Mouse (Mus musculus): Measurements from ENCODE around the gene Kcnip2. TPM values are rescaled to one million over a fixed set of nuclear protein-coding genes. Genes with fewer than 3 reads are reported as not detected.

Kcnip2 gene
- polyA plus RNA-seq, 1 experiment from 2014 or later = 2.3 TPM

GRCm38 (mm10) chr19:45783933-45784576, 31.8 kb downstream of the Kcnip2 start:
- H3K27me3 ChIP-seq (ENCODE audit: insufficient read depth, low read length) = no peaks in the 10 kb centered on the region
- no peaks in the 10 kb centered on the region for H3K9me3 ChIP-seq (ENCODE audit: low read length)
- peak overlapping the region; percentile 76 for H3K4me2 ChIP-seq (replicated peaks; ENCODE audit: low read depth, low read length)
- H3K36me3 ChIP-seq (ENCODE audit: insufficient read depth, low read length) = 0 out of 2 replicates have a peak, but pooled peaks cover 2% of the 10 kb centered on the region
- peak overlapping the region; percentile 72 for H3K9ac ChIP-seq (replicated peaks; ENCODE audit: low read length)
- H3K4me1 ChIP-seq (ENCODE audit: insufficient read depth, low read length) = peaks cover 22% of the 10 kb centered on the region
- H3K4me3 ChIP-seq (ENCODE audit: low read length) = peak overlapping the region; percentile 97
- H3K27ac ChIP-seq (ENCODE audit: low read length) = peak overlapping the region; percentile 85
- ATAC-seq (ENCODE audit: low FRiP score, low TSS enrichment) = no peak
- 29% methylated on average over 17 of the region's 17 CpGs for WGBS

DNA sequence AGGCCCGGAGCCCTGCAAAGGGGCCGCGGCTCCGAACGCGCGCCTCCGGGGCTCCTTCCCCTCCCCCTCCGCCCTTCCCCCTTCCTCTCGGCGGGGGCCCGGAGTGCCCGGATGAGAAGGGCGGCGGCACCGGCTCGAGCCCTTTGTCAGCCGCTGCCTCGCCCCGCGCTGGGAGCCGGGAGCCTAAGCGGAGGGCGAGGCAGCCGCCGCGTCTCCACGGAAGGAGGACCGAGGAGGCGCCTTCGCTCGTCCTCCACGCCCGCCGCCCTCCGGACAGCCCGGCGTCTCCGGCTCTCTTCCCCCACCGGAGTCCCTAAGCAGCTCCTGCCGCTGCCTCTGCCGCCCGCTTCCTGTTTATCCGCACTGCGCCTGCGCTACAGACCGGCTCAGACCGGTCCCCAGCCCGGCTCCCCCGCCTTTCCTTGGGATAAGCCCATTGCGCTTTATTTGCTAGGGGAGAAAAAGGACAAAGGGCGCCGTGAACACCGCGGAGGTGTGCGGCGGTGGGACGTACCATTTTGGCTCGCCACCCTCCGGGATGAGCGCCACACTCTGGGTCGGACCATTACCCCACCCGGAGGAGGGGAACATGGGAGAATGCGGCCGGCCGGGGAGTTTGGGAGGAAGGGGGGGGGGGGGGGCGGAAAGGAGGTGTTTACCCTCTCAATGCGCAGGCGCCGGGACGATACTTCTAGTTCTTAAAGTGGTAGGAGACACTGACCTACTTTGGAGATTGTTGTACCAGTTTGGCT, 32.5 kb downstream of the Kcnip2 start, which contains the start of gene Mgea5:
Gene Mgea5 (minus strand): TSS at position 657 of the 752 bp plus-strand sequence.
- peaks cover 3% of the 10 kb centered on the region for H3K36me3 ChIP-seq (ENCODE audit: insufficient read depth, low read length)
- H3K4me3 ChIP-seq (ENCODE audit: low read length) = peak within 1 kb of the TSS; percentile 97
- under 1% methylated on average over 63 of the region's 71 CpGs for WGBS
- H3K27ac ChIP-seq (ENCODE audit: low read length) = peak within 1 kb of the TSS; percentile 97
- H3K4me1 ChIP-seq (ENCODE audit: insufficient read depth, low read length) = peaks cover 21% of the 10 kb centered on the region
- H3K9me3 ChIP-seq (ENCODE audit: low read length) = no peaks in the 10 kb centered on the region
- H3K9ac ChIP-seq (replicated peaks; ENCODE audit: low read length) = peak within 1 kb of the TSS; percentile 98
- peak; percentile 98 for ATAC-seq (ENCODE audit: low FRiP score, low TSS enrichment)
- no peaks in the 10 kb centered on the region for H3K27me3 ChIP-seq (ENCODE audit: insufficient read depth, low read length)
- H3K4me2 ChIP-seq (replicated peaks; ENCODE audit: low read depth, low read length) = peak within 1 kb of the TSS; percentile 76

GRCm38 (mm10) chr19:45782315-45783001, 33.4 kb downstream of the Kcnip2 start:
- peak overlapping the region; percentile 98 for H3K9ac ChIP-seq (replicated peaks; ENCODE audit: low read length)
- peak overlapping the region; percentile 97 for H3K27ac ChIP-seq (ENCODE audit: low read length)
- WGBS = under 1% methylated on average over 36 of the region's 36 CpGs
- peaks cover 21% of the 10 kb centered on the region for H3K4me1 ChIP-seq (ENCODE audit: insufficient read depth, low read length)
- H3K4me3 ChIP-seq (ENCODE audit: low read length) = peak overlapping the region; percentile 97
- H3K36me3 ChIP-seq (ENCODE audit: insufficient read depth, low read length) = peaks cover 12% of the 10 kb centered on the region
- peak overlapping the region; percentile 72 for H3K4me2 ChIP-seq (replicated peaks; ENCODE audit: low read depth, low read length)
- H3K27me3 ChIP-seq (ENCODE audit: insufficient read depth, low read length) = no peaks in the 10 kb centered on the region
- no peaks in the 10 kb centered on the region for H3K9me3 ChIP-seq (ENCODE audit: low read length)
- ATAC-seq (ENCODE audit: low FRiP score, low TSS enrichment) = peak; percentile 72

DNA sequence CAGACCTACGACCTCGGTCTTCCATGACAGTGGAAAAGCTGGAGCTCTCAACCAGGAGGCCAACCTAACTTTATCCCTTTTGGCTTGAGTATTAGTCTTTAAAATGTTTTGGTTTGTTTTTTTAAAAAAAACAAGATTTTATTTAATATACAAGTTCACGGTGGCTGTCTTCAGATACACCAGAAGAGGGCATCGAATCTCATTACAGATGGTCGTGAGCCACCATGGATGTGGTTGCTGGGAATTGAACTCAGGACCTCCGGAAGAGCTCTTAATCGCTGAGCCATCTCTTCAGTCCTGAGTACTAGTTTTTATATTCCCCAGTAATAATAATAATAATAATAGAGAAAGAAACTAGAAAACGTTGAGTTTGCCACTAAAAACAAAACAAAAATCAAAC, 34.2 kb downstream of the Kcnip2 start:
- Histone ChIP-seq H3K4me1 (ENCODE audit: insufficient read depth, low read length) (peaks cover 21% of the 10 kb centered on the region), H3K9me3 (ENCODE audit: low read length) (no peaks in the 10 kb centered on the region), H3K4me3 (ENCODE audit: low read length) (peak overlapping the region; percentile 97), H3K27ac (ENCODE audit: low read length) (no peak overlapping the region), H3K4me2 (replicated peaks; ENCODE audit: low read depth, low read length) (peak overlapping the region; percentile 72), H3K27me3 (ENCODE audit: insufficient read depth, low read length) (no peaks in the 10 kb centered on the region), H3K9ac (replicated peaks; ENCODE audit: low read length) (no peak overlapping the region), H3K36me3 (ENCODE audit: insufficient read depth, low read length) (peaks cover 18% of the 10 kb centered on the region)
- ATAC-seq (ENCODE audit: low FRiP score, low TSS enrichment) = no peak
- 52% methylated on average over 8 of the region's 8 CpGs for WGBS

- H3K27ac ChIP-seq (ENCODE audit: low read length) = no peak overlapping the region
- H3K9ac ChIP-seq (replicated peaks; ENCODE audit: low read length) = peak overlapping the region; percentile 29; the same call in 1 of the 2 replicates
- peaks cover 28% of the 10 kb centered on the region for H3K36me3 ChIP-seq (ENCODE audit: insufficient read depth, low read length)
- no peak for ATAC-seq (ENCODE audit: low FRiP score, low TSS enrichment)
- H3K27me3 ChIP-seq (ENCODE audit: insufficient read depth, low read length) = no peaks in the 10 kb centered on the region
- H3K4me2 ChIP-seq (replicated peaks; ENCODE audit: low read depth, low read length) = peak overlapping the region; percentile 72; the same call in 1 of the 2 replicates
- H3K9me3 ChIP-seq (ENCODE audit: low read length) = no peaks in the 10 kb centered on the region
- peaks cover 21% of the 10 kb centered on the region for H3K4me1 ChIP-seq (ENCODE audit: insufficient read depth, low read length)
- H3K4me3 ChIP-seq (ENCODE audit: low read length) = no peak overlapping the region
- WGBS = 86% methylated on average over 13 of the region's 13 CpGs
Measured at GRCm38 (mm10) chr19:45780350-45780915, 35.4 kb downstream of the Kcnip2 start.

GRCm38 (mm10) chr19:45775486-45775885, 40.4 kb downstream of the Kcnip2 start:
- no peak overlapping the region for H3K27ac ChIP-seq (ENCODE audit: low read length)
- no peak overlapping the region for H3K4me2 ChIP-seq (replicated peaks; ENCODE audit: low read depth, low read length)
- ATAC-seq (ENCODE audit: low FRiP score, low TSS enrichment) = no peak
- peaks cover under 1% of the 10 kb centered on the region for H3K4me1 ChIP-seq (ENCODE audit: insufficient read depth, low read length)
- no peak overlapping the region for H3K9ac ChIP-seq (replicated peaks; ENCODE audit: low read length)
- no peaks in the 10 kb centered on the region for H3K27me3 ChIP-seq (ENCODE audit: insufficient read depth, low read length)
- no peak overlapping the region for H3K4me3 ChIP-seq (ENCODE audit: low read length)
- no peaks in the 10 kb centered on the region for H3K9me3 ChIP-seq (ENCODE audit: low read length)
- H3K36me3 ChIP-seq (ENCODE audit: insufficient read depth, low read length) = peaks cover 67% of the 10 kb centered on the region
- 79% methylated on average over 2 of the region's 2 CpGs for WGBS

- no peak for ATAC-seq (ENCODE audit: low FRiP score, low TSS enrichment)
- Histone ChIP-seq H3K9me3 (ENCODE audit: low read length) (no peaks in the 10 kb centered on the region), H3K27me3 (ENCODE audit: insufficient read depth, low read length) (no peaks in the 10 kb centered on the region), H3K36me3 (ENCODE audit: insufficient read depth, low read length) (peaks cover 82% of the 10 kb centered on the region), H3K4me2 (replicated peaks; ENCODE audit: low read depth, low read length) (no peak overlapping the region), H3K9ac (replicated peaks; ENCODE audit: low read length) (no peak overlapping the region), H3K4me3 (ENCODE audit: low read length) (no peak overlapping the region), H3K4me1 (ENCODE audit: insufficient read depth, low read length) (no peaks in the 10 kb centered on the region), H3K27ac (ENCODE audit: low read length) (no peak overlapping the region)
- 91% methylated on average over 5 of the region's 5 CpGs for WGBS
Measured at GRCm38 (mm10) chr19:45771501-45771900, 44.4 kb downstream of the Kcnip2 start.

GRCm38 (mm10) chr19:45760810-45761209, 55.1 kb downstream of the Kcnip2 start:
- Histone ChIP-seq H3K27ac (ENCODE audit: low read length) (no peak overlapping the region), H3K9me3 (ENCODE audit: low read length) (no peaks in the 10 kb centered on the region), H3K4me2 (replicated peaks; ENCODE audit: low read depth, low read length) (no peak overlapping the region), H3K27me3 (ENCODE audit: insufficient read depth, low read length) (no peaks in the 10 kb centered on the region), H3K4me3 (ENCODE audit: low read length) (no peak overlapping the region), H3K9ac (replicated peaks; ENCODE audit: low read length) (no peak overlapping the region), H3K36me3 (ENCODE audit: insufficient read depth, low read length) (peaks cover 75% of the 10 kb centered on the region), H3K4me1 (ENCODE audit: insufficient read depth, low read length) (no peaks in the 10 kb centered on the region)
- no peak for ATAC-seq (ENCODE audit: low FRiP score, low TSS enrichment)
- WGBS = 85% methylated on average over 3 of the region's 3 CpGs

GRCm38 (mm10) chr19:45758671-45759070, 57.2 kb downstream of the Kcnip2 start:
- Histone ChIP-seq H3K4me1 (ENCODE audit: insufficient read depth, low read length) (peaks cover 4% of the 10 kb centered on the region), H3K27ac (ENCODE audit: low read length) (no peak overlapping the region), H3K4me3 (ENCODE audit: low read length) (no peak overlapping the region), H3K36me3 (ENCODE audit: insufficient read depth, low read length) (peaks cover 79% of the 10 kb centered on the region), H3K9me3 (ENCODE audit: low read length) (no peaks in the 10 kb centered on the region), H3K27me3 (ENCODE audit: insufficient read depth, low read length) (no peaks in the 10 kb centered on the region), H3K4me2 (replicated peaks; ENCODE audit: low read depth, low read length) (no peak overlapping the region), H3K9ac (replicated peaks; ENCODE audit: low read length) (no peak overlapping the region)
- ATAC-seq (ENCODE audit: low FRiP score, low TSS enrichment) = no peak
- 85% methylated on average over 5 of the region's 5 CpGs for WGBS

Measured in kidney, embryonic 16.5 days (tissue).